Mouse (Mus musculus) CD4-positive, CD25-positive, alpha-beta regulatory T cell, adult 2 months (primary cell): ENCODE measurements around the gene Gm20671.
"Not testable (repeated sequence)": the region's sequence is repeated elsewhere in the genome, so short reads cannot be mapped to it uniquely, and the experiment has no call there.

Experiments
- DNase-seq: peaks from one replicate; pipeline ENCODE4 v3.0.0-alpha.2; 2012; ENCODE audit warnings: low read depth, low spot score

Gene Gm20671

DNA sequence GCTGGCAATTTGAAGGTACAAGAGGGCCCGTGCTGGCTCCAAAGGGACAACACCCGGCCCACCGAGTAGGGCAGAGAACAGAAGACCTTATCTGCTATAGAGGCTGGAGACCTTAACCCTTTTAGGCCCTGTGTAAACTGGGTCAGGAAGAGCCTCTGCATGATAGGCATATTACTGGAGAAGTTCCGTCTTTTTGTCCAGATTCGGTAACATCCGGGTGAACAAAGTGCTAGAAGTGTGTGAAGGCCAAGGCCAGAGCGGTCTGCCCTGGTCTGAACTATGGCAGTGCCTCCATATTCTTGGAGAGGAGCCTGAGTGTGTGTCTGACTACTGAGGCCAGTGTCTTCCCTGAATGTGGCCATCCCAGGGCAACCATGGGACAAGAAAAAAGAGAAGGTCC is at the start of gene Gm20671:
Gene Gm20671, minus strand, starts transcription at position 101 of the 400 bp plus-strand sequence.
- no peak for DNase-seq

GRCm38 (mm10) chr5:32872346-32872745 is 45.4 kb upstream of the Gm20671 start:
- DNase-seq = no peak

- DNase-seq = no peak
These were observed 42.6 kb upstream of the Gm20671 start for GRCm38 (mm10) chr5:32869389-32870024.

DNA sequence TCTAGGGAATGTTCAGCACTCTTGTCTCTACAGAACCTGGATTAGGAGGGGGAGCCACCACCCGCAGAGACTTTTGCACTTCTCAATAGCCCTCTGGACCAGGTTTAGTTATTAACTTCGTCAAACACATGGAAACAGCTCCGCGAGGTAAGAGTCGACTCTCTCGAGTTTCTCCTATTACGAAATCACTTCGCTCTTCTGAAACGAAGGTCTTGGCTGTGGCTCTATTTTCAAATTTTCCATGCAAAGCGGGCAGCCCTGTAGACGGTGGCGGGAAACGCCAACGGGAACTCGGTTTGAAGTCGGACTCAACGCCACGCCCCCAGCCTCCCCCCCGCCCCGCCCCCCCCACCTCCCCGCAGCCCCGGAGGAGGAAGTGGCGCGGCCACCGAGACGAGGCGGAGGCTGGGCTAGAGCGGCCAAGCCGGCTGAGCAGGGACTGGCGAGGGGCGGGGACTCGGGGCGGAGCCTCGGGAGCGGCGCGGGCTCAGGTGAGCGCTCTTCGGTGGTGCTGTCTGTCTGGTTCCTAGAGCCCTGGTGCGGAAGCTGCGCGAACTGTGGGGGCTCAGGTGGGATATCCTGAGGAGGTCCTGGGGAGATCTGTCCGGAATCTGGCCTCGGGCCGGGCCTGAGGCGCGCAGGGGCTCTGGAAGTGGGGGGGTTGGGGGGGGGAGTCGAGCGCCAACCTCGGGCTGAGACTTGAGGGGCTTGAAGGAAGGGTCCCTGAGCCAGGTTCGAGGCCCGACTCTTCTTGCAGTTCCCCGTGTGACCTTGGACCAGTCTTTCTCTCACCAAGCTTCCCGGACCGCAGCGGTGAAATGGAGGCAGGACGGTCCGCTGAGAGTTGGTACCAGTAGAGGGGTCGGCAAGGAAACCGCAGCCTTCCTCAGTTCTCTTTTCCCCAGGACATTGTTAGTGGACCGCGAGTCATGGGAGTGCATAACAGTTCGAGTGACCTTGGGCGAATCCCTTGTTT is 36.6 kb upstream of the Gm20671 start, which contains the start of gene Depdc5:
Gene Depdc5, plus strand, starts transcription at position 449 of the 976 bp plus-strand sequence.
- peak; percentile 99 for DNase-seq

DNA sequence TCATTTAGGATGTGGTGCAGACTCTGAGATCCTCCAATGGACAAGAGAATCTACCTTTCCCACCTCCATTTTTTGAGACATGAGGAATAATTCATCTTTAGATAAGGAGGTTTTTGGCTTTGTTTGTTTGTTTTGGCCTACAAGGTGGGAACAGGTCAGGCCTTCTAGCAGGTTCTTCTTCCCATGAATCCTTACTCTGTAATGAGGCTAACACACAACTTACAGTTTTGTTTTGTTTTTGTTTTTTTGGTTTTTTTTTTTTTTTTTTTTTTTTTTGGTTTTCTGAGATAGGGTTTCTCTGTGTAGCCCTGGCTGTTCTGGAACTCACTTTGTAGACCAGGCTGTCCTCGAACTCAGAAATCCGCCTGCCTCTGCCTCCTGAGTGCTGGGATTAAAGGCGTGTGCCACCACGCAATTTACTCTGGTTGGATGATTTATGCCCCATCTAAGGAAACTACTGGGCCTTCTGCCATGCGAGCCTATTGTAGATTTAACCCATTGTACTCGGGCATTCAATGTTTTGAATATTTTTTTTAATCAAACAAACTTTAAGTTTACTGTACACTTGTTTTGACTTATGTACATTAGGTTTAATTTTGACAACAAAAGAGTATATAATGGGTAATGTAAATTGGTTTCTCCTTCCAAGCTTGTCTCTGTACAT is 35.7 kb upstream of the Gm20671 start:
- DNase-seq = no peak

GRCm38 (mm10) chr5:32861082-32861481 is 34.2 kb upstream of the Gm20671 start:
- no peak for DNase-seq

- peak; percentile 10 for DNase-seq
These were observed 30.9 kb upstream of the Gm20671 start for GRCm38 (mm10) chr5:32857781-32858220.

- DNase-seq = not testable (repeated sequence)
These were observed 28.4 kb upstream of the Gm20671 start for GRCm38 (mm10) chr5:32855274-32855673.

GRCm38 (mm10) chr5:32854818-32855217 is 27.9 kb upstream of the Gm20671 start:
- DNase-seq = peak; percentile 6

DNA sequence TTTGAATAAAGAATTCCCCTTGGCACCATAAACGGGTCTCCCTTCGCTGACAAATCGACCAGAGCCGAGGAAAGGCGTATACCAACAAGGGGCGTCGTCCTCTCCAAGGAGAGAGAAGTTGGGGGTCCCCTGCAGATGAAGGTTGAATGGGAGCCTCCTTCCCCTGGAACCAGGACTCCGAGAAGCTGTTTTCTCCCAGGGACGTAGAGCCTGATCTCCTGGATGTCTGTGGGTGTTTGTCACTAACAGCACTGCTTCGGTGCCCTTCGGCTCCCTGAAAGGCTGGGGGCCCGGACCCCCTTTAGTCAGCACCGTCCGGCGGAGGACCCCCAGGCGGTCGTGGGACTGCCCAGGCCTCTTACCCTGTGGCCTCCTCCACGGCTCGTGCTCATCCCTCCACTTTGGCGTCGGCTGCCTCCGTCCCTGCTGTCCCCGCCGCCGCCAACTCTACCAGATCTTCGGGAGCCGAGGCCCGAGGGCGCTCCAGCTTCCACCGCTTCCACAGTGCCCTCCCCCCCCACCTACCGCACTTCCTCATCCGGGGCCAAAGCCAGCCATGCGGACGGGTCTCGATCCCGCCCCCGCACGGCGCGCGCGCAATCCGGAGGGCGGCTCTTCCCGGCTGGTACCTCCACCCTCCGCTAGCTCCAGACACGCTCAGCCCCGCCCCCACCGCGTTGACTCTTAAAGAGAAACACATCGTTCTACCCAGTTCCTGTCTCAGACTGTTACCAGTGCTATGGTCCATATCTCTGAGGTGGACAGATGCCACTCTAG is 27.0 kb upstream of the Gm20671 start, which contains the start of gene Prr14l:
Gene Prr14l, minus strand, starts transcription at position 526 of the 777 bp plus-strand sequence.
- peak; percentile 99 for DNase-seq

DNA sequence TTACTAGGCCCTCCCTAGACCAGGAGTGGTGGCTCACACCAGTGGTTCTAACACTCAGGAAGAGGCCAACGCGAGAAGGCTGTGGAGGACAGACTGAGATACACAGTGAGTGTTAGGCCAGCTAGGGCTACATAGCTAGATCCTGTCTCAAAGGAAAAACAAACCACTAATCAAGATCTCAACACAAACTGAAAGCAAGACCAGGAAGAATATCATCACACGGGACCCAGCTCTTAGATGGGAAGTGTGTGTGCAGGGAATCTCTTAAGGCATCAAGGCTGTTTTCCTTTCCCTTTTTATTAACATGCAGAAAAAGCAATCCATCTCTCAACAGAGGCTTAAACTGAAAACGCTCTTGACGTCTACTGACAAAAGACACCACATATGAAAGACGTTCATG is 25.1 kb upstream of the Gm20671 start:
- peak; percentile 9 for DNase-seq

GRCm38 (mm10) chr5:32849580-32849979 is 22.7 kb upstream of the Gm20671 start:
- DNase-seq = not testable (repeated sequence)

DNA sequence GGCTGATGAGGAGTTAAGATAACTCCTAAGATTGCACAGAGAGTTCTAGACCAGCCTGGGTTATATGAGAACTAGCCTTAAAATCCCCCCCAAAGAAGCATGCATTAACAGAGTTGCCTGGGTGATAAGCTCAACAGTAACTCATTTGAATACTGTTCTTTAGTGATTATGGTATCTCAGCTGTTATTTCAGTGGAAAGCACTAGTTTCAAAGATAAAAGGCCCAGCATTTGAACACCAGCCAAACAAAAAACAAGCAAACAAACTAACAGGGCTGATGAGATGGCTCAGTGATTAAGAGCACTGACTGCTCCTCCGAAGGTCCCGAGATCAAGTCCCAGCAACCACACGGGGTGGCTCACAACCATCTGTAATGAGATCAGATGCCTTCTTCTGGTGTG is 22.3 kb upstream of the Gm20671 start:
- no peak for DNase-seq

GRCm38 (mm10) chr5:32840029-32840428 is 13.1 kb upstream of the Gm20671 start:
- no peak for DNase-seq

- DNase-seq = no peak
These were observed 10.1 kb upstream of the Gm20671 start for GRCm38 (mm10) chr5:32836976-32837375.

DNA sequence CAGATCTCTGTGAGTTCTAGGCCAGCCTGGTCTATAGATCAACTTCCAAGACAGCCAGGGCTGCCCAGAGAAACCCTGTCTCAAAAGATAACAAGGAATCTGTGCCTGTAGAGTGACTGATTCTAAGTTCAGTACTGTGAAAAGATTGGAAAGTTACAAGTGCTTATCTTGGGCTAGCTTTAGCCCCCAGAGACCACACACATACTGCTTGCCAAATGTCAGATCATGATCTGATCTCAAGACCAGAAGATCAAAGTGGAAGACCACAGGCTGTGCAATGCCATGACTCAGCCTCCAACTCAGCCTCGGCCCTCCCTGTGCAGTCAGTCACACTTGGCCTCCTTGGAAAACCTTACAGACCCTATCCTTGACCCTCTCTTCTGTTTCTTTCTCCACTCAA is 7.6 kb upstream of the Gm20671 start:
- DNase-seq = no peak

DNA sequence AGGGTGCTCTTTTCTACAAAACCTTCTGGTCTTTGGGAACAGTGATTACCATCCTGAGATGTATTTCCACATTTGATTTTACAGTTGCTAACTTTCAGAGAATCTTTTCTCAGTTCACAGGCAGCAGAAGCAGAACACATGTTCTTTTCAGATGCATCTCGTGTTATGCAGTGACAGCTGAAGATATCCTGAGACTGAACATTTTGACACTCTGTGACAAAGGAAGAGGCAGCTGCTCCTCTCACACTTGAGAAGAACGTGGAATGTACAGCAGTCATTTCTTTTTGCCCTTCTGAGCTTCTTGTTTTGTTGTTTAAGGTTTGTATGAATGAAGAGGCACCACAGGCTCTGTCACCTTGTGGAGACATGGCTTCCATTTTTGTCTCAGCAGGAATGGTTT is 3.1 kb upstream of the Gm20671 start:
- DNase-seq = no peak

GRCm38 (mm10) chr5:32828766-32829165 is 1.9 kb upstream of the Gm20671 start:
- DNase-seq = not testable (repeated sequence)

GRCm38 (mm10) chr5:32820471-32820870 is 6.4 kb downstream of the Gm20671 start:
- no peak for DNase-seq

GRCm38 (mm10) chr5:32815396-32815795 is 11.5 kb downstream of the Gm20671 start:
- no peak for DNase-seq

DNA sequence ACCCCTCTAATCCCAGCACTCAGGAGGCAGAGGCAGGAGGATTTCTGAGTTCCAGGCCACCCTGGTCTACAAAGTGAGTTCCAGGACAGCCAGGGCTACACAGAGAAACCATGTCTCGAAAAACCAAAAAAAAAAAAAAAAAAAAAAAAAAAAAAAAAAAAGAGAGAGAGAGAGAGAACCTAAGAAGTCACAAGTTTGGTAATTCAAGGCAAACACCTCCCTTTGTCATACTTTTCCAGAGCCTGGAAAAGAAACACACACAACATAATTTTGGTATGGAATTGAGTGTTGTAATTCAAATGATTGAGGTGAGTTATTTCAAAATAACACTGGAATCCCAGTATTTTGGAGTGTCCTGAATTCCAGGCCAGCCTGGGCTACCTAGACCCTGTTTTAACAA is 40.5 kb downstream of the Gm20671 start:
- DNase-seq = not testable (repeated sequence)
